Mouse (Mus musculus) sigmoid colon, adult 10 weeks (tissue): ENCODE results near the gene Ntf5. TPM values are rescaled to one million over a fixed set of nuclear protein-coding genes. Genes with fewer than 3 reads are reported as not detected.

Source experiments
- polyA plus RNA-seq: library from polyadenylated mRNA; stranded (reverse); fragments of 350-450 nt; fragmentation: Illumina TruSeq; extraction: RNeasy Lipid Tissue Mini Kit (QIAGEN cat#74804); gene quantifications from one replicate; pipeline ENCODE4 v1.2.3, GENCODE M21; 2014; ENCODE audit warnings: low read depth, low replicate concordance

Ntf5 gene
- not detected for polyA plus RNA-seq

GRCm38 (mm10) chr7:45413113-45413863 is at the start of gene Ntf5:
Gene Ntf5, plus strand, starts transcription at chr7:45413695.

DNA sequence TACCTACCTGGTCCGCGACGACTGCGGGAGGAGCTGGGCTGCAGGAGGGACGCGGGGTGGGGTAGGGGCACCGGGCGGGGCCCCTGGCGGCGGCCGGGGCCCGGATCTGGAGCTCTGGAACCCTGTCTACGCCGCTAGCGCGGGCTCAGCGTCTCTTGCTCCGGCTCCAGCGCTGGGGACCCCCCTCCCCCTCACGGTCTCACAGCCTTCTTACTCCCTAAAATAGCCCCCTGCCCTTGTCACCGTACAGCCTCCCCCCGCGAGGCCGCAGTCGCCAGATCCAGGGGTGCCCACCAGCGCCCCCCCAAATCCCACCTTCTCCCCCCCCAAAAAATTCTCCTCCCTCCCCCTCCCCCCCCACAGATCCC is 46.9 kb upstream of the Ntf5 start, which contains the start of gene Ppfia3:
Ppfia3 (minus strand) TSS at position 368 of the 368 bp plus-strand sequence.

GRCm38 (mm10) chr7:45370475-45371311 is 42.8 kb upstream of the Ntf5 start, which contains the start of gene Lin7b:
Gene Lin7b, minus strand, starts transcription at chr7:45370583.

GRCm38 (mm10) chr7:45395578-45396336 is 17.7 kb upstream of the Ntf5 start, which contains the start of gene Snrnp70:
Gene Snrnp70, minus strand, starts transcription at chr7:45395742.

DNA sequence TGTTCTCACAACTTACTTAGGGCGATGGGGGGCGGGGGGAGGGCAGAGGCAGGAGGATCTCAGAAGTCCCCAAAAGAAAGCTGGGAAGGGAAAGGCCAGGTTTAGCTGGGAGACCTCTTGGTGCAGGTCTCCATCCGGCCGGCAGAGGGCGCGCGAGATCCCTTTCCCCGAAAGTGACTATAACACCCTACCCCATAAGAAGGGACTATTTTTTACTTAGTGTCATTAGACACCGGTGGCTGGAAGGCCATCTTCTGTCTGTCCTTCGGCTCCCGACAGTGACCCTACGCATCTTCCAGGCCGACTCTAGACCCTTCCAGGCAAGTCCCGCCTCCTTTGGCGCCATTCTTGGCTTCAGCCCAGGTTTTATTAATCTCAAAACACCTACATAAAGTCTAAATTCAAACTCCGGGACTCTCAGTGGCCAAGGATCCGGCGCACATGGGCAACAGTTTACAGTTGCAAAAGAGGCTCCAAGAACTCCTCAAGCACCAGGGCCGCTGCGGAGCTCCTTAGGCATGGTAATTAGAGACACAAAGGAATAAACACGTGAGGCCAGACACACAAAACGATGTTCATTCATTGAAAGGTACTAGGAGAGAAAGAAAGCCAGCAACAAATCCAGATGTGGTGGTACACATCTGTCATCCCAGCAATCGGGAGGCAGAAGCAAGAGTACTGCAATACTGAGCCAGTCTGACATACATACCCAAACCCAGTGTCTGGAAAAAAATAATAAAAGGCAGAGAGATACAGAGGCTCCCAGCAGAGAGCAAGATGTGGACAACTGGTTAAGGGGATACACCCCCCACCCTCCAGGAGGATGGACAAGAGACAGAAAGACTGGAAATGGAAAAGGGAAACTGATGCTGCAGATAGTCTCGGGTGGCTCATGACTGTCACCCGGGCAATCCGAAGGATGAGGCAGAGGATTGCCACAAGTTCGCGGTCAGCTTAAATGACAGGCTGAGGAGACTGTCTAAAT is 8.1 kb upstream of the Ntf5 start, which contains the start of gene Kcna7:
Kcna7 (plus strand) TSS at position 563 of the 985 bp plus-strand sequence.

DNA sequence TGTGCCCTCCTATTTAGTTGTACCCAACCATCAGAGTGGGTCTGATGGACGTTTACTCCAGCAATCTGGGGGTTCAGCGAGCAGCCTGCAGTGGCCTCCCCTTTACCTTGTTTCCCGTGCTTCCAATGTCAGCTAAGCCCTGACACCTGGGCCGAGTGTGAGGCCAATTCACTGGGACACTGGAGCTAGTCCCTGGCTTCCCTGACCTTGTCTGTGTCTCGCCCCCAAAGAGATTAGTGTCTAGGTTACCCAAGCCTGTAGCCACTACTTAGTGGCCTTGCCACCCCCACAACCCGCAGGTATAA is 7.1 kb downstream of the Ntf5 start, which contains the start of gene Lhb:
Lhb (plus strand) TSS at position 206 of the 305 bp plus-strand sequence.

GRCm38 (mm10) chr7:45434203-45435015 is 20.9 kb downstream of the Ntf5 start, which contains the start of gene Gys1:
Gene Gys1, plus strand, starts transcription at chr7:45434844.

DNA sequence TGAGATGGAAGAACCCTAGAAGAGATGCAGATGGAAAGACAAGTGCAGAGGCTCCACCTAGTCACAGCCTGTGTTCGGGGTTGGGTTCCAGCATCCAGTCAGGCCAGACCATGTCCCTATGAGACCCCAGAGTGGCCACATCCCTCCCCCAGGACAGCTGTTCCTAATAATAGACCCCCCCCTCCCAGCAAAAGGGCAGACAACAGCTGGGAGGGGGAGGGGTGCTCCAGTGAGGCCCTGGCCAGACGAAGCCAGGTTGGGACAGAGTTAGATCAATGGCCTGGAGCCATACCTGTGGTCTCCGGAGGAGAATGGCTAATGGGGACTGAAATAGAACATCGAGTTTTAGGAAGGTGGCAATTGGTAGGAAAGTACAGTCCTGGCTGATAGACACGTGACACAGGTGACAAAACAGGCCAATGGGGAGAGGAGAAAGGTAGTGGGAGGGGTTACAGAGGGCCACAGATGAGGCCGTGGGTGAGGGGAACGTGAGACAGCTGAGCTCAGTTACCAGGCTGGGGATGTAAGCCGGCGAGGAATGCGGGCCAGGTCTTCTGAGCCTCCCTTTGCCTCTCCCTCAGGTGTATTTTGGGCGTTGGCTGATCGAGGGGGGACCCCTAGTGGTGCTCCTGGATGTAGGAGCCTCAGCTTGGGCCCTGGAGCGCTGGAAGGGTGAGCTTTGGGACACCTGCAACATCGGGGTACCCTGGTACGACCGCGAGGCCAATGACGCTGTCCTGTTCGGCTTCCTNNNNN is 24.2 kb downstream of the Ntf5 start, which contains the start of gene Ruvbl2:
Ruvbl2 (minus strand) TSS at position 576 of the 756 bp plus-strand sequence.

GRCm38 (mm10) chr7:45459564-45460140 is 46.2 kb downstream of the Ntf5 start, which contains the start of gene Ftl1:
Gene Ftl1, minus strand, starts transcription at chr7:45459884.

GRCm38 (mm10) chr7:45466283-45467089 is 53.0 kb downstream of the Ntf5 start, which contains the start of gene Bax:
Gene Bax, minus strand, starts transcription at chr7:45466898.

Other genes starting within 250 kb of the Ntf5 start
- gene Slc17a7, start 249.7 kb upstream of the Ntf5 start, polyA plus RNA-seq, result not detected
- gene Gfy, start 234.1 kb upstream of the Ntf5 start, polyA plus RNA-seq, result not detected
- not detected for gene Pth2, start 232.7 kb upstream of the Ntf5 start, polyA plus RNA-seq
- gene Ccdc155, start 208.8 kb upstream of the Ntf5 start, polyA plus RNA-seq, result not detected
- not detected for gene Dkkl1, start 201.5 kb upstream of the Ntf5 start, polyA plus RNA-seq
- 1.1 TPM for gene Tead2, start 197.9 kb upstream of the Ntf5 start, polyA plus RNA-seq
- gene Cd37, start 174.6 kb upstream of the Ntf5 start, polyA plus RNA-seq, result 3.6 TPM
- not detected for gene Slc6a16, start 172.6 kb upstream of the Ntf5 start, polyA plus RNA-seq
- gene Slc6a21, start 136.2 kb upstream of the Ntf5 start, polyA plus RNA-seq, result not detected
- 8.2 TPM for gene Trpm4, start 79.9 kb upstream of the Ntf5 start, polyA plus RNA-seq
- 0.28 TPM for gene Hrc, start 78.4 kb upstream of the Ntf5 start, polyA plus RNA-seq
- gene Ppfia3, start 46.7 kb upstream of the Ntf5 start, polyA plus RNA-seq, result 0.41 TPM
- gene Lin7b, start 43.1 kb upstream of the Ntf5 start, polyA plus RNA-seq, result not detected
- gene Snrnp70, start 18.0 kb upstream of the Ntf5 start, polyA plus RNA-seq, result 119 TPM
- not detected for gene Kcna7, start 8.0 kb upstream of the Ntf5 start, polyA plus RNA-seq
- not detected for gene Lhb, start 7.1 kb downstream of the Ntf5 start, polyA plus RNA-seq
- gene Gys1, start 21.1 kb downstream of the Ntf5 start, polyA plus RNA-seq, result 2.6 TPM
- 0.63 TPM for gene Ruvbl2, start 24.4 kb downstream of the Ntf5 start, polyA plus RNA-seq
- gene Ftl1, start 46.2 kb downstream of the Ntf5 start, polyA plus RNA-seq, result 3.0 TPM
- gene Bax, start 53.2 kb downstream of the Ntf5 start, polyA plus RNA-seq, result 1.4 TPM
- gene Tulp2, start 68.2 kb downstream of the Ntf5 start, polyA plus RNA-seq, result not detected
- gene Gm45808, start 73.1 kb downstream of the Ntf5 start, polyA plus RNA-seq, result not detected
- 3.8 TPM for gene Dhdh, start 75.1 kb downstream of the Ntf5 start, polyA plus RNA-seq
- 82.6 TPM for gene Nucb1, start 96.7 kb downstream of the Ntf5 start, polyA plus RNA-seq
- 1.0 TPM for gene Ppp1r15a, start 112.6 kb downstream of the Ntf5 start, polyA plus RNA-seq
- gene Plekha4, start 112.6 kb downstream of the Ntf5 start, polyA plus RNA-seq, result 0.25 TPM
- not detected for gene Hsd17b14, start 141.2 kb downstream of the Ntf5 start, polyA plus RNA-seq
- 2.6 TPM for gene Bcat2, start 156.5 kb downstream of the Ntf5 start, polyA plus RNA-seq
- not detected for gene Fgf21, start 201.8 kb downstream of the Ntf5 start, polyA plus RNA-seq
- gene Fut1, start 203.6 kb downstream of the Ntf5 start, polyA plus RNA-seq, result 0.38 TPM
- not detected for gene Izumo1, start 208.1 kb downstream of the Ntf5 start, polyA plus RNA-seq
- gene Rasip1, start 213.8 kb downstream of the Ntf5 start, polyA plus RNA-seq, result not detected
- 0.19 TPM for gene Mamstr, start 226.3 kb downstream of the Ntf5 start, polyA plus RNA-seq